Mouse (Mus musculus): Measurements from ENCODE around the gene Rdh16f1.

GRCm38 (mm10) chr10:127712736-127713135, 46.9 kb upstream of the Rdh16f1 start:
- TF ChIP-seq POLR2A (IDR thresholded peaks at IDR 0.05; ENCODE audit: low read depth, low read length): no peak
- no peak for TF ChIP-seq CTCF (conservative IDR thresholded peaks at IDR 0.05 in 1 of 2, IDR thresholded peaks at IDR 0.05 in 1 of 2; ENCODE audit: low read depth in 2 of 2, low read length in 2 of 2)
- no peak for TF ChIP-seq MAFK (IDR thresholded peaks at IDR 0.05; ENCODE audit: insufficient replicate concordance, low read length)
- TF ChIP-seq USF1 (IDR thresholded peaks at IDR 0.05; ENCODE audit: low read depth, low read length): no peak
- no peak for TF ChIP-seq UBTF (IDR thresholded peaks at IDR 0.05; ENCODE audit: low read depth, low read length)
- TF ChIP-seq NELFE (IDR thresholded peaks at IDR 0.05; ENCODE audit: low read depth, low read length): no peak
- TF ChIP-seq CHD1 (IDR thresholded peaks at IDR 0.05; ENCODE audit: low read depth, low read length): no peak
- no peak for TF ChIP-seq EP300 (IDR thresholded peaks at IDR 0.05; ENCODE audit: low read length)
- TF ChIP-seq MEF2A (IDR thresholded peaks at IDR 0.05; ENCODE audit: borderline replicate concordance, low read depth, low read length): no peak

All from CH12.LX (cell line).